Mouse (Mus musculus) intestine, embryonic 14.5 days (tissue): Measurements from ENCODE around the gene Optn. TPM values are rescaled to one million over a fixed set of nuclear protein-coding genes. Genes with fewer than 3 reads are reported as not detected.
"Not testable (repeated sequence)": the region's sequence is repeated elsewhere in the genome, so short reads cannot be mapped to it uniquely, and the experiment has no call there.

Experiments used
- ATAC-seq: fragments of 200-750 bp; cut with Nextera tagmentation; replicated peaks from 2 replicates; pipeline ENCODE4 v1.8.0; 2017; ENCODE audit warnings: low read depth, moderate number of reproducible peaks, moderate TSS enrichment, moderate library complexity; ENCODE audit not compliant: low FRiP score, low TSS enrichment
- DNase-seq: peaks from one replicate; pipeline ENCODE4 v3.0.0-alpha.2; 2018; ENCODE audit warnings: low spot score
- H3K27ac ChIP-seq: fragments of 300-500 bp; sonication (generic); 2 replicates; pipeline ENCODE4 v1.5.1; 2014; ENCODE audit warnings: low read depth, mild to moderate bottlenecking, control low read depth
- H3K27me3 ChIP-seq: fragments of 300-500 bp; sonication (generic); replicated peaks from 2 replicates; pipeline ENCODE4 v1.6.1; 2014; ENCODE audit warnings: low read length, control low read depth; ENCODE audit not compliant: control insufficient read depth, insufficient read depth
- H3K36me3 ChIP-seq: fragments of 300-500 bp; sonication (generic); 2 replicates; pipeline ENCODE4 v1.6.1; 2014; ENCODE audit warnings: low read length, control low read depth; ENCODE audit not compliant: control insufficient read depth, insufficient read depth
- H3K4me1 ChIP-seq: fragments of 300-500 bp; sonication (generic); replicated peaks from 2 replicates; pipeline ENCODE4 v1.6.1; 2014; ENCODE audit warnings: low read length, control low read depth, mixed read lengths; ENCODE audit not compliant: control insufficient read depth, insufficient read depth
- H3K4me2 ChIP-seq: fragments of 300-500 bp; sonication (generic); 2 replicates; pipeline ENCODE4 v1.6.1; 2014; ENCODE audit warnings: low read length
- H3K4me3 ChIP-seq: fragments of 300-500 bp; sonication (generic); 2 replicates; pipeline ENCODE4 v1.5.1; 2014; ENCODE audit warnings: low read depth, low read length, control low read depth, mixed read lengths
- H3K9ac ChIP-seq: fragments of 300-500 bp; sonication (generic); 2 replicates; pipeline ENCODE4 v1.6.1; 2014; ENCODE audit warnings: mild to moderate bottlenecking, low read length
- H3K9me3 ChIP-seq: fragments of 300-500 bp; sonication (generic); 2 replicates; pipeline ENCODE4 v1.6.1; 2016; ENCODE audit warnings: low read length, control low read depth; ENCODE audit not compliant: control insufficient read depth
- WGBS: fragments of 180-500 bp; shearing (Covaris S2); extraction: QIAGEN DNeasy Blood & Tissue Kit; methylation state at CpG from one replicate; pipeline ENCODE4 v1.1.7; 2014; 5-methylcytosine and 5-hydroxymethylcytosine counted together
- polyA plus RNA-seq: library from polyadenylated mRNA; unstranded; fragments of >200 nt; fragmentation: Nextera tagmentation; extraction: Ambion mirVana; gene quantifications from 2 replicates; pipeline ENCODE4 v1.2.1, GENCODE M21; 2014

Gene Optn
- polyA plus RNA-seq, 1 experiment from 2014 or later, result 7.3 TPM

DNA sequence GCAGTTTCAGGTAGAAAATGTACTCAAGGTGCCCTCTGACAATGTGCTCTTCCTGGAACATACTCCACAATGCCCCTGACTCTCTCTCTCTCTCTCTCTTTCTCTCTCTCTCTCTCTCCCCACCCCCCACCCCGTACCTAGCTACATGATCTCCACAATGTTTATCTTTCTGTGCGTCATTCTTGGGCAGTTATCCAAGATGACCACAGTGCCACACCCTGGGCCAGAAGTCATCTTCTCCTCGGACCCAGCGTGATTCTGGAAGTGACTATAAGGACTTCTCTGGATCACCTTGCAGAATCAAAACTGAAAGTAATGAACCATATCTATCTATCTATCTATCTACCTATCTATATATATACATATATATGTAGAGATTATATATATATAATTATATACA, 4.1 kb upstream of the Optn start:
- no peak for ATAC-seq
- H3K9me3 ChIP-seq, result 0 out of 2 replicates have a peak, but pooled peaks cover 5% of the 10 kb centered on the region
- H3K4me2 ChIP-seq, result no peak overlapping the region
- 0 out of 2 replicates have a peak, but pooled peaks cover 3% of the 10 kb centered on the region for H3K4me1 ChIP-seq
- H3K4me3 ChIP-seq, result no peak overlapping the region
- H3K27ac ChIP-seq, result no peak overlapping the region
- no peak for DNase-seq
- no peak overlapping the region for H3K9ac ChIP-seq
- WGBS, result 63% methylated on average over 4 of the region's 4 CpGs
- H3K27me3 ChIP-seq, result peaks cover 5% of the 10 kb centered on the region; the same call in 1 of the 2 replicates
- no peaks in the 10 kb centered on the region for H3K36me3 ChIP-seq

- H3K4me2 ChIP-seq, H3K9ac ChIP-seq, H3K4me3 ChIP-seq, H3K27ac ChIP-seq, H3K27me3 ChIP-seq, ATAC-seq, H3K4me1 ChIP-seq, H3K9me3 ChIP-seq, DNase-seq, H3K36me3 ChIP-seq: not testable (repeated sequence)
- 61% methylated on average over 1 of the region's 2 CpGs for WGBS
These were observed 3.4 kb upstream of the Optn start for GRCm38 (mm10) chr2:5067254-5067653.

GRCm38 (mm10) chr2:5064247-5064646, 396 bp upstream of the Optn start:
- DNase-seq (peak; percentile 61), ATAC-seq (peak; percentile 51)
- Histone ChIP-seq H3K27me3 (peaks cover 5% of the 10 kb centered on the region; the same call in 1 of the 2 replicates), H3K27ac (no peak overlapping the region), H3K36me3 (no peaks in the 10 kb centered on the region), H3K4me3 (peak overlapping the region; percentile 61), H3K9me3 (0 out of 2 replicates have a peak, but pooled peaks cover 3% of the 10 kb centered on the region), H3K9ac (no peak overlapping the region), H3K4me1 (0 out of 2 replicates have a peak, but pooled peaks cover 7% of the 10 kb centered on the region), H3K4me2 (peak overlapping the region; percentile 95)
- WGBS, result 26% methylated on average over 4 of the region's 4 CpGs

DNA sequence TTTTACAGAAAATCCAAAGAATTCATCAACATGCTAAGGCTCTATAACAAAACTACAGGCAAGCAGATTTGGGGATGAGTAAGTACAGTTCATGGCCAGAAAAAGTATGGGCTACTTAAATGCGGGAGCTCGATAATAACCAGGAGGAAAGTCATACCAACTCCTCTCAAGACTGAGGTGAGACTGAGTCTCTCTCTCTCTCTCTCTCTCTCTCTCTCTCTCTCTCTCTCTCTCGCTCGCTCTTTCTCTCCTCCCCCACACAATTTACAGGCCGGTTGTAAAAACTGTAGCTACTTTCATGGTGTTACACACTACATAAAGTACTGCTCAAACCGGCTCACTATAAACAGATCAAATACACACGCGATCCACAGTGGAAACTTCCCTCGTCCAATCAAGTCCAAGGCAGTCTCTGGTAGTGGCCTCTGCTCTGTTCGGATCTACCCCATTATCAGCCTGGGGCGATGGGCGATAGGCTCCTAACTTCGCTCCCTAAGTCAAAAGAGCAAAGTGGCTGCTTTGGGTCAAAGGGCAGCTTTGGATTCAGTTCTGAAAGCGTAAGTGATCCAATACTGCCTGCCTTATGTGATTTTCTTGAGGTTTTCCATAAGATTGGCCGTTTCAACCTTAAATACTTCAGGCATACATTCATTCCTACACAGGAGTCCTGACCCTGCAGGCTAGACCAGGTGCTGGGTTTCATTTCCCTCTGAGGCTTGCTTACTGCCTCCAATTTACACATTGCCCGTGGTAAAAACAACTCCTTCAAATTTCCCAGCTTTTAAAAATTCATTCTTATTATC, 1.2 kb downstream of the Optn start:
- H3K9ac ChIP-seq, result no peak overlapping the region
- 0 out of 2 replicates have a peak, but pooled peaks cover 7% of the 10 kb centered on the region for H3K4me1 ChIP-seq
- no peak for DNase-seq
- no peak for ATAC-seq
- 40% methylated on average over 16 of the region's 16 CpGs for WGBS
- no peak overlapping the region for H3K27ac ChIP-seq
- H3K9me3 ChIP-seq, result no peaks in the 10 kb centered on the region
- H3K36me3 ChIP-seq, result no peaks in the 10 kb centered on the region
- peaks cover 5% of the 10 kb centered on the region; the same call in 1 of the 2 replicates for H3K27me3 ChIP-seq
- peak overlapping the region; percentile 61; the same call in 1 of the 2 replicates for H3K4me3 ChIP-seq
- H3K4me2 ChIP-seq, result peak overlapping the region; percentile 95

DNA sequence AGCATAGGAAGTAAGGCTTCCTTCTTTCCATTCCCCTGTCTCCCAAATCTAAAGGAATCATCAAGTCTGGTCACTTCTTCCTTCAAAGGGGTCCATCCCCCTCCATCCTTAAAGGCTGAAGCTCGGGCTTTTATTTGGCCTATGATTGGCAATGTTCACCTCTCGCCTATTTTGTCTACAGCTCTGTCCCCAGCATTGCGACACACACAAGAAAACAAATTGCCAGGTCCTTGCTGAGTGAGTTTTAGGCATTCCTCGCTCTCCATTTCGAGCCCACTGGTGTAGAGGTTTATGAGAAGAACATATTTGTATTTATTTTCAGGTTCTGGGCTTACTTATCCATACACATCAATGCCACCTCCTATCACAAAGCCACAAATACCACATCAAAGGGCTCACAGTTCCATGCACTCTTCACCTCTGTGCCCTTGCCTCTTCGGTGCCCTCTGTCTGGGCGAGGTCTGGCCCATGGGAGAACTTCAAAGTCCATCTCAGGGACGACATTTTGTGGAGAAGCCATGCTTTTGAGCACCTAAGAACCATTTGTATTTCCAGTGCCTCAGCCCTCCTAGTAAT, 2.6 kb downstream of the Optn start:
- 0 out of 2 replicates have a peak, but pooled peaks cover 7% of the 10 kb centered on the region for H3K4me1 ChIP-seq
- no peak overlapping the region for H3K4me2 ChIP-seq
- no peak overlapping the region for H3K4me3 ChIP-seq
- H3K27ac ChIP-seq, result no peak overlapping the region
- ATAC-seq (no peak), DNase-seq (no peak)
- no peak overlapping the region for H3K9ac ChIP-seq
- no peaks in the 10 kb centered on the region for H3K9me3 ChIP-seq
- H3K27me3 ChIP-seq, result peaks cover 5% of the 10 kb centered on the region; the same call in 1 of the 2 replicates
- 82% methylated on average over 8 of the region's 8 CpGs for WGBS
- H3K36me3 ChIP-seq, result no peaks in the 10 kb centered on the region

DNA sequence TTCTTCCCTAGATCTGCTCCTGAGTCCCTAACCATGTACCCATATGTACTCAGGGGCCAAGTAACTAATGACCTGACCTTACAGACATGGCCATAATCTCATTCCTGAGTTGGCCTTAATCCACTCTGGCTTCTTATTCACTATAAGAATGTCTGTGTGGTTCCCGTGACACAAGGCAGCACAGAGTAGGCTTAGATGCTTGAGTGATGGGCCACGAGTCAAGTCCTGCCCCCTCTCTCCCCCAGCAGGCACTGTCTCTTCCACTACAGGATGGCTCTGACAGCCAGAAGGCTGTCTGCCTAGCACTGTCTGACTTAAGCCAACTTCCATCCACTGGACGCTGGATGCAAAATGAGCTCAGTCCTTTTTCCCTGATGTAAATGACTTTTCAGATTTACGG, 3.9 kb downstream of the Optn start:
- 79% methylated on average over 4 of the region's 4 CpGs for WGBS
- Histone ChIP-seq H3K27me3 (peaks cover 5% of the 10 kb centered on the region; the same call in 1 of the 2 replicates), H3K4me1 (0 out of 2 replicates have a peak, but pooled peaks cover 7% of the 10 kb centered on the region), H3K4me3 (no peak overlapping the region), H3K36me3 (no peaks in the 10 kb centered on the region), H3K4me2 (no peak overlapping the region), H3K9ac (no peak overlapping the region), H3K27ac (no peak overlapping the region), H3K9me3 (no peaks in the 10 kb centered on the region)
- DNase-seq, result no peak
- no peak for ATAC-seq

- H3K4me1 ChIP-seq, result 0 out of 2 replicates have a peak, but pooled peaks cover 4% of the 10 kb centered on the region
- no peaks in the 10 kb centered on the region for H3K36me3 ChIP-seq
- H3K4me3 ChIP-seq, result no peak overlapping the region
- WGBS, result 86% methylated on average over 5 of the region's 5 CpGs
- no peak overlapping the region for H3K9ac ChIP-seq
- no peak for DNase-seq
- H3K27me3 ChIP-seq, result peaks cover 4% of the 10 kb centered on the region; the same call in 1 of the 2 replicates
- no peak overlapping the region for H3K27ac ChIP-seq
- H3K4me2 ChIP-seq, result no peak overlapping the region
- no peaks in the 10 kb centered on the region for H3K9me3 ChIP-seq
- no peak for ATAC-seq
These were observed 5.4 kb downstream of the Optn start for GRCm38 (mm10) chr2:5058436-5058835.

DNA sequence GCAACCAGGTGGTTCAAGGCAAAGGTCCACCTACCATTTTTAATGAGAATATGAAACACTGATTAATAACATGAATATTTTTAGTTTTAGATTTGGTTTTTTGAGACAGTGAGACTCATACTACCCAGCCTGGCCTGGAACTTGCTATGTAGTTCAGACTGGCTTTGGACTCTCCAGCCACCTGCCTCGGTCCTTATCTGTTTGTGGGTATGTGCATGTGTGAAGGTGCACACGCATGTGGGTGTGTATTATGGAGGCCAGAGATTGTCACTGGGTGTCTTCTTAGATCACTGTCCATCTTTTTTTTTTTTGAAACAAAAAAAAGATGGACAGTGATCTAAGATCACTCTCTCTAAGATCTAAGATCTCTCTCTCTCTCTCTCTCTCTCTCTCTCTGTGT, 13.3 kb downstream of the Optn start:
- Histone ChIP-seq H3K27me3 (no peaks in the 10 kb centered on the region), H3K4me3 (no peak overlapping the region), H3K9ac (no peak overlapping the region), H3K27ac (no peak overlapping the region), H3K4me2 (no peak overlapping the region), H3K9me3 (no peaks in the 10 kb centered on the region), H3K36me3 (no peaks in the 10 kb centered on the region), H3K4me1 (peaks cover under 1% of the 10 kb centered on the region; the same call in 1 of the 2 replicates)
- WGBS, result 79% methylated on average over 2 of the region's 2 CpGs
- ATAC-seq, result no peak
- no peak for DNase-seq
